Mouse (Mus musculus) limb, embryonic 12.5 days (tissue): ENCODE measurements at regions not wholly inside any gene's neighbourhood (a gene's known extent, or its start where the extent isn't known, plus 50 kb on each side); places are given as distances from the start of the nearest gene placed in this dataset.

Experiments
- ATAC-seq: fragments of 200-750 bp; cut with Nextera tagmentation; 2 replicates; pipeline ENCODE4 v1.8.0; 2017; ENCODE audit warnings: low read depth, moderate TSS enrichment; ENCODE audit not compliant: insufficient number of reproducible peaks, insufficient read depth, low FRiP score, low TSS enrichment
- H3K27ac ChIP-seq: fragments of 300-500 bp; sonication (generic); 2 replicates; pipeline ENCODE4 v1.5.1; 2016; ENCODE audit warnings: mild to moderate bottlenecking, moderate library complexity
- H3K27me3 ChIP-seq: fragments of 300-500 bp; sonication (generic); 2 replicates; pipeline ENCODE4 v1.6.1; 2016; ENCODE audit warnings: mild to moderate bottlenecking, moderate library complexity
- H3K36me3 ChIP-seq: fragments of 300-500 bp; sonication (generic); 2 replicates; pipeline ENCODE4 v1.6.1; 2016; ENCODE audit warnings: mild to moderate bottlenecking, moderate library complexity
- H3K4me1 ChIP-seq: fragments of 300-500 bp; sonication (generic); replicated peaks from 2 replicates; pipeline ENCODE4 v1.6.1; 2016
- H3K4me2 ChIP-seq: fragments of 300-500 bp; sonication (generic); 2 replicates; pipeline ENCODE4 v1.6.1; 2016; ENCODE audit warnings: mild to moderate bottlenecking, moderate library complexity
- H3K4me3 ChIP-seq: fragments of 300-500 bp; sonication (generic); replicated peaks from 2 replicates; pipeline ENCODE4 v1.5.1; 2016; ENCODE audit warnings: mild to moderate bottlenecking
- H3K9ac ChIP-seq: fragments of 300-500 bp; sonication (generic); replicated peaks from 2 replicates; pipeline ENCODE4 v1.6.1; 2016; ENCODE audit warnings: mild to moderate bottlenecking, moderate library complexity
- H3K9me3 ChIP-seq: fragments of 300-500 bp; sonication (generic); 2 replicates; pipeline ENCODE4 v1.6.1; 2016; ENCODE audit warnings: mild to moderate bottlenecking, moderate library complexity
- WGBS: fragments of 180-500 bp; shearing (Covaris S2); methylation state at CpG from one replicate; pipeline ENCODE4 v1.1.7; 2016; 5-methylcytosine and 5-hydroxymethylcytosine counted together

GRCm38 (mm10) chr11:25538641-25539258, 671.8 kb downstream of the 5730522E02Rik start:
- Histone ChIP-seq H3K27me3 (no peaks in the 10 kb centered on the region), H3K9me3 (no peaks in the 10 kb centered on the region), H3K36me3 (no peaks in the 10 kb centered on the region), H3K4me2 (no peak overlapping the region), H3K27ac (no peak overlapping the region), H3K9ac (no peak overlapping the region), H3K4me3 (no peak overlapping the region), H3K4me1 (no peaks in the 10 kb centered on the region)
- peak; percentile 56; the same call in 1 of the 2 replicates for ATAC-seq
- 89% methylated on average over 3 of the region's 3 CpGs for WGBS

DNA sequence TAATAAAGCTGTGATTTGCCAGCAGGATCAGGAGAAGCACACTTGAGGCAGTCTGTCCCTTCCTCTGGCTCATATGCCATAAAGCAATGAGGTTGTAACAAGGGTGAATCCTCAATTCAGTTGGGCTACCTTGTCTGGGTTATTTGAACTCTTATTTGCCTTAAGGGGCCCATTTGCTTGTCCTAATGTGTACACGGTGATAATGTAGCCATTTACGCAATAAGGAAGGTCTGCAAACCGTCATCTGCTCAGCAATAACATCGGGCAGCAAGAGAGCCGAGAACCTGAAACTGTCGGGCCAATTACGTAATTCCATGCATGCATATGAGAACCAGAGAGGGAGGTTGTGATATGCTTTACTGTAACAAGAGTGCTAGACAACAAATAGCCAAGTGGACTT, 674.5 kb downstream of the 5730522E02Rik start:
- Histone ChIP-seq H3K9ac (no peak overlapping the region), H3K4me2 (no peak overlapping the region), H3K27ac (no peak overlapping the region), H3K4me3 (no peak overlapping the region), H3K9me3 (no peaks in the 10 kb centered on the region), H3K27me3 (no peaks in the 10 kb centered on the region), H3K4me1 (peaks cover 12% of the 10 kb centered on the region), H3K36me3 (no peaks in the 10 kb centered on the region)
- no peak for ATAC-seq
- 65% methylated on average over 7 of the region's 7 CpGs for WGBS

- Histone ChIP-seq H3K27me3 (no peaks in the 10 kb centered on the region), H3K4me1 (peaks cover 15% of the 10 kb centered on the region), H3K9ac (no peak overlapping the region), H3K36me3 (no peaks in the 10 kb centered on the region), H3K27ac (0 out of 2 replicates have a peak overlapping the region, but pooled peaks have one; percentile 8), H3K4me3 (no peak overlapping the region), H3K9me3 (no peaks in the 10 kb centered on the region), H3K4me2 (no peak overlapping the region)
- ATAC-seq: 0 out of 2 replicates have a peak, but pooled peaks have one; percentile 31
- 2% methylated on average over 2 of the region's 2 CpGs for WGBS
Observed at GRCm38 (mm10) chr11:25533081-25533480, 677.5 kb downstream of the 5730522E02Rik start.

GRCm38 (mm10) chr11:25531668-25532398, 678.7 kb downstream of the 5730522E02Rik start:
- H3K36me3 ChIP-seq: no peaks in the 10 kb centered on the region
- no peaks in the 10 kb centered on the region for H3K9me3 ChIP-seq
- no peak overlapping the region for H3K27ac ChIP-seq
- H3K9ac ChIP-seq: no peak overlapping the region
- no peak overlapping the region for H3K4me3 ChIP-seq
- ATAC-seq: no peak
- H3K4me1 ChIP-seq: peaks cover 17% of the 10 kb centered on the region
- WGBS: 71% methylated on average over 9 of the region's 9 CpGs
- H3K4me2 ChIP-seq: no peak overlapping the region
- no peaks in the 10 kb centered on the region for H3K27me3 ChIP-seq

DNA sequence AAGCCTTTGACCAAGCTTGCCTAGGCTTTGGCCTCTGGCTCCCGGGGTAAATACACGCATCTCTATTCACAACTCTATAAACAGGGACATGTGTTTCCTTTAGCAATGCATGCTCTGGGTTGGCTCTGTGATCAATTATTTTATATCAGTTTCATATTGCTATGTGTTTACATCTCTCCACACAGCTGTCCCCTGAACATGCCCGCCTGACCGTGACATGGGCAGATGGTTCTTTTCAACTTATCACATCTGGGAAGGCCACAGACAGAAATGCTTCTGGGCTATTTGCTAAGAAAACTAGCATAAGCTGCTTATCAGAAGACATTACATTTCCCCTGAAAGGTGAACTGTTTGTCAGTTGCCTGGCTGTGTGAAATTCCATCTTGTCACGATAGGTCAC, 682.5 kb downstream of the 5730522E02Rik start:
- H3K27me3 ChIP-seq: no peaks in the 10 kb centered on the region
- H3K9ac ChIP-seq: no peak overlapping the region
- no peak for ATAC-seq
- H3K4me3 ChIP-seq: no peak overlapping the region
- H3K9me3 ChIP-seq: no peaks in the 10 kb centered on the region
- 66% methylated on average over 5 of the region's 5 CpGs for WGBS
- H3K27ac ChIP-seq: no peak overlapping the region
- H3K4me2 ChIP-seq: no peak overlapping the region
- no peaks in the 10 kb centered on the region for H3K36me3 ChIP-seq
- H3K4me1 ChIP-seq: peaks cover 14% of the 10 kb centered on the region

- Histone ChIP-seq H3K4me3 (no peak overlapping the region), H3K27ac (no peak overlapping the region), H3K4me1 (no peaks in the 10 kb centered on the region), H3K9ac (no peak overlapping the region), H3K4me2 (no peak overlapping the region), H3K36me3 (no peaks in the 10 kb centered on the region), H3K27me3 (no peaks in the 10 kb centered on the region), H3K9me3 (no peaks in the 10 kb centered on the region)
- WGBS: 76% methylated on average over 2 of the region's 2 CpGs
- no peak for ATAC-seq
Observed at GRCm38 (mm10) chr11:25518903-25519302, 691.7 kb downstream of the 5730522E02Rik start.

DNA sequence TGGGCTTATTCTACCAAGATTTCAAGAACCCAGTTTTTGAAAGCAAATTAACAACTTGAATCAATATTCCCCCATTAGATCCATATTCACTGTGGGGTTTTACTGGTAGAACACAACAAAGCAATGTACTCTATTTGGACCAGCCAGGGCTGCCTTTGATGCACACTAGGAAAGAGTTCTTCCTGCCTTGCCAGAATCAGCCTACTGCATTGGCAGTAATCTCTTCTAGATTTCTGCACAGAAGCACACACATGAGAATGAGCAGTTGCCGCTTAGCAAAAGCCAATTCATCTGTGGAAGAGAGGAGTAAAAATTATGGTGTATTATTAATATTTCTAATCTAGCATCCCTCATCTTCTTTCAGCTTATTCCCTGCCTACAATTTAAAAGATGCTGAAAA, 692.4 kb downstream of the 5730522E02Rik start:
- no peak for ATAC-seq

GRCm38 (mm10) chr11:25505500-25505899, 705.1 kb downstream of the 5730522E02Rik start:
- Histone ChIP-seq H3K9me3 (no peaks in the 10 kb centered on the region), H3K27ac (no peak overlapping the region), H3K4me1 (0 out of 2 replicates have a peak, but pooled peaks cover 7% of the 10 kb centered on the region), H3K4me2 (no peak overlapping the region), H3K36me3 (no peaks in the 10 kb centered on the region), H3K4me3 (no peak overlapping the region), H3K27me3 (no peaks in the 10 kb centered on the region), H3K9ac (no peak overlapping the region)
- ATAC-seq: no peak
- 63% methylated on average over 3 of the region's 3 CpGs for WGBS

More for the DNA sequence above, 692.4 kb downstream of the 5730522E02Rik start:
- WGBS: 91% methylated on average over 1 of the region's 1 CpGs
- Histone ChIP-seq H3K27me3 (no peaks in the 10 kb centered on the region), H3K4me2 (no peak overlapping the region), H3K9me3 (no peaks in the 10 kb centered on the region), H3K27ac (no peak overlapping the region), H3K4me1 (no peaks in the 10 kb centered on the region), H3K36me3 (no peaks in the 10 kb centered on the region), H3K9ac (no peak overlapping the region), H3K4me3 (no peak overlapping the region)

DNA sequence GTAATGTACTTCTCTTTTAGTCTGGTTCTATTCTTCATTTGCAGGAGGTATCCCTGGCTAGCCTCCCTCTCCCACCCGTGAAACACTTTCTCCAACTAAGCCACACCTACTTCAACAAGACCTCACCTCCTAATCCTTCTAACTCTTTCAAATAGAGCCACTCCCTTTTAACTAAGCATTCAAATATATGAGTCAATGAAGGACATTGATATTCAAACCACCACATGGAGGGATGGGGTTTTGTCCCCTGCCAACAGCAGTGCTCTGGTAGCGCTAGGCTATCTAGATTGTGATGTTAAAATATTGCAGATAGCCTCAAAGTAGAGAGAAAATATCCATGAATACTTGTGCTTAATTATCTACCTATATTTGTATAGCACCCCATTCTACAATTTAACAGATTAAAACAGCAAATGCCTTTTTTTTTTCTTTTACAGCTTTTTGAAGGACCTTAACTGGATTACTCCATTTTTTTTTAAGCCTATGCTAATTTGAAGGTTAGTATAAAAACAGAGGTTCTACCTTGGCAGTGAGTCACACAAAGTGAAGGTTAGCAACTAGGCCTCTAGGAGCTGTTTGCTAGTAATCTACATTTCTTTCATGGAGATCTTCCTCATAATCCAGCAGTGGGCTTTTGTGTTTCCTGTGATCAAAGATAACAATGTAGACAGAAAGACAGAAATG, 736.7 kb downstream of the 5730522E02Rik start:
- Histone ChIP-seq H3K36me3 (no peaks in the 10 kb centered on the region), H3K4me1 (no peaks in the 10 kb centered on the region), H3K27ac (no peak overlapping the region), H3K9ac (no peak overlapping the region), H3K4me3 (no peak overlapping the region), H3K9me3 (no peaks in the 10 kb centered on the region), H3K27me3 (no peaks in the 10 kb centered on the region), H3K4me2 (no peak overlapping the region)
- 55% methylated on average over 2 of the region's 2 CpGs for WGBS
- ATAC-seq: no peak

DNA sequence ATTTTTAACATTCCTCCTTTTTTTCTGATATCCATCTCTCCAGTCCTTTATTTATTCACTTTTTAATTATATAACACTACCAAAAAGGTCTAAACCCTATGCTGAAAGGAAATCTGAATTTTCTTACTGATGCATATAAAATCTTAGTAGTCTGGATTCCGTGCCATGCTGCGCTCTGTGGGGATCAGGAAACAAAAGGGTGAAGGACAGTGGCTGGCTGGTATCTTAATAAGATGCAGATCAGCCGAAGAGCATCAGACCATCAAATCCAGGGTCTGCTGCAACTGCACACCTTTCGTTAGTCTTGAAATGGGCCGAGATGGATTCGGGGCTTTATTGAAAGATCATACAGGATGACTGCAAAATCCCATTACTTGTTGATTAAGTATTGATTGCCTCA, 740.7 kb downstream of the 5730522E02Rik start:
- no peak overlapping the region for H3K4me2 ChIP-seq
- H3K27ac ChIP-seq: no peak overlapping the region
- no peaks in the 10 kb centered on the region for H3K27me3 ChIP-seq
- no peak overlapping the region for H3K9ac ChIP-seq
- H3K4me3 ChIP-seq: no peak overlapping the region
- H3K4me1 ChIP-seq: no peaks in the 10 kb centered on the region
- H3K9me3 ChIP-seq: no peaks in the 10 kb centered on the region
- WGBS: 75% methylated on average over 6 of the region's 6 CpGs
- ATAC-seq: no peak
- no peaks in the 10 kb centered on the region for H3K36me3 ChIP-seq

DNA sequence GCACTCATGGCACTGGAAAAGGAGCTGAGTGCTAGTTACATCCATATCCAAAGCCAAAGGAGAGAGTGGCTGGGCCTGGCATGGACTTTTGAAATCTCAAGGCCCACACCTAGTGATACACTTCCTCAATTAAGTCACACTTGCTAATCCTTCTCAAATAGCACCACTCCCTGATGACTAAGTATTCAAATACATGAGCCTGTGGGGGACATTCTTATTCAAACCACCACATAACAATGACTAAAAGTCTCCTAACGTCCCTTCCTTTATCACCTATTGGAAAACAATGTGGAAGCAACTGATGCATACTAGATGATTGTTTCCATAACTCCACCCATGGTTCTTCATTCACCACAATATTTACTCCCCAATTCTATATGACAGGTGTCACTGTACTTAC, 773.4 kb downstream of the 5730522E02Rik start:
- H3K27ac ChIP-seq: no peak overlapping the region
- no peaks in the 10 kb centered on the region for H3K4me1 ChIP-seq
- WGBS: 81% methylated on average over 1 of the region's 1 CpGs
- H3K36me3 ChIP-seq: no peaks in the 10 kb centered on the region
- H3K27me3 ChIP-seq: no peaks in the 10 kb centered on the region
- no peak overlapping the region for H3K4me3 ChIP-seq
- peaks cover 7% of the 10 kb centered on the region; the same call in 1 of the 2 replicates for H3K9me3 ChIP-seq
- ATAC-seq: no peak
- no peak overlapping the region for H3K4me2 ChIP-seq
- no peak overlapping the region for H3K9ac ChIP-seq
